Mouse (Mus musculus) kidney, adult 2 months (tissue): Measurements from ENCODE around the gene Prdm16.

Experiments used
- CTCF ChIP-seq: fragments of 200-500 bp; conservative IDR thresholded peaks from 2 replicates; pipeline ENCODE4 v1.5.1; 2011; ENCODE audit warnings: low read depth, mild to moderate bottlenecking, control low read depth, low read length, moderate library complexity, mixed read lengths; ENCODE audit not compliant: insufficient read depth, insufficient read length
- POLR2A ChIP-seq: fragments of 200-500 bp; IDR thresholded peaks from one replicate; pipeline ENCODE4 v1.6.1; 2011; ENCODE audit warnings: low read depth, low read length, control low read depth

DNA sequence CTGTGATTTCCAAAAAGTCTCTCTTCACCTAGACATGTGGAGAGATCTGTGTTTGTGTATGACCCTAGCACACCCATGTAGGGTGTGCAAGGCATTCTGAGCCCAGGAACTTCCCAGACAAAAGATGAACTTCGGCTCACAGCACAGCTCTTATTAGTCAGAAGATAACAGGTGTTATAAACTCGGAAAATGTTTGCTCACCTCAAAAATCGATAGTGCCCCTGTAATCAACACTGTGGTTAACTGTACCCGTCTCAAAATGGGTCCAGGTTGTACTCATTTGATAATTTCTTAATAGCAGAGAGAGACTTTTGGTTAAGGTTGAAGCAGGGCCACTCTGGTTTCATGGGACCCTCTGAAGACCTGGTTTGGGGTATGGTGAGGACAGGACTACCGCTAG is 140.2 kb downstream of the Prdm16 start:
- TF ChIP-seq CTCF (no peak), POLR2A (no peak)
